Mouse (Mus musculus) adrenal gland, adult 8-10 months (tissue): Measurements from ENCODE around the gene Bglap. TPM values are rescaled to one million over a fixed set of nuclear protein-coding genes. Genes with fewer than 3 reads are reported as not detected.
"Not testable (repeated sequence)": the region's sequence is repeated elsewhere in the genome, so short reads cannot be mapped to it uniquely, and the experiment has no call there.

ENCODE experiments used
- DNase-seq: peaks from one replicate; pipeline ENCODE4 v3.0.0; 2022
- total RNA-seq, 4 experiments: library from RNA; stranded (reverse); gene quantifications; 2 replicates each; pipeline ENCODE4 v1.2.4; 2022

Gene Bglap
- 1 to 10 TPM in 2 of 4 experiments, under 1 TPM in 2; 0.77 to 7.8 (median 2.5) TPM for total RNA-seq

DNA sequence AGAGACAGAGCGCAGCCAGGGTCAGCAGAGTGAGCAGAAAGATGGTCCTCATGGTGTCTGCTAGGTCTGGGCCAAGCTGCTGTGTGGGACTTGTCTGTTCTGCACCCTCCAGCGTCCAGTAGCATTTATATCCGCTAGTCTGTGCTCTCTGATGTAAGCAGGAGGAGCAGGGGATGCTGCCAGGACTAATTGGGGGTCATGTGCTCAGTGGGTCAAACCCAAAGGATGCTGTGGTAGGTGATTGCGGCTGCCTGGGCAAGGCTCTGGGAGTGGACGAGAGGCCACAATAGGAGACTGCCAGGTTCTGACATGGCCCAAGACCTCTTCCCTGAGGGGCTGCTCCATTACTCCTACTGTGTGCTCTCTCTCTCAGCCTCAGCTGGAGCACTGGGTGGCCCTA is at the start of gene Bglap:
Gene Bglap (minus strand): TSS at position 101 of the 400 bp plus-strand sequence.
- no peak for DNase-seq

GRCm38 (mm10) chr3:88428639-88429038 is 44.4 kb upstream of the Bglap start:
- DNase-seq: not testable (repeated sequence)

DNA sequence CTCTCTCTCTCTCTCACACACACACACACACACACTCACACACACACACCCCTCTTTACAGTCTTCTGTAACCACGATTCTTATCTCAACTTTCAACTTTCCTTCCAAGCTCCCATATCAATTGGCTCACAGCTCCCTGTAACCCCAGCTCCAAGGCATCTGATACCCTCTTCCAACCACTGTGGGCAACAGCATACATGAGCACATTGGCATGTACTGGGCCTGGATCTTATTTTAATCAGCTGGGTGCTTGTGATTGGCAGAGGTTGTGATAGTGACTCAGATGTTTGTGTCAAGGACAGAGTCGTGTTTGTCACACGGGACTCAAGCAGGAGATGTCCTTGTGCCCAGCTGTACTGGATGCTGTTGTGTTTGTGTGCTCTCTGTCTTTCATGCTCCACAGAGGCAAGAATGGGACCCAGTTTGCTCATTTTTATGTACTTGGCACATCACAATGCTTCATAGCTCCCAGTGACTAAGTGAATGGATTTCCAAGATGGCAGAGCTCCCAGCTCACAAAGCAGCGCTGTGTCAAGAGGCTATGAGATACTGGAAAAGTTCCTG is 43.2 kb upstream of the Bglap start:
- no peak for DNase-seq

GRCm38 (mm10) chr3:88425708-88426420 is 41.6 kb upstream of the Bglap start:
- no peak for DNase-seq

- DNase-seq: no peak
Observed at GRCm38 (mm10) chr3:88425330-88425689, 41.0 kb upstream of the Bglap start.

DNA sequence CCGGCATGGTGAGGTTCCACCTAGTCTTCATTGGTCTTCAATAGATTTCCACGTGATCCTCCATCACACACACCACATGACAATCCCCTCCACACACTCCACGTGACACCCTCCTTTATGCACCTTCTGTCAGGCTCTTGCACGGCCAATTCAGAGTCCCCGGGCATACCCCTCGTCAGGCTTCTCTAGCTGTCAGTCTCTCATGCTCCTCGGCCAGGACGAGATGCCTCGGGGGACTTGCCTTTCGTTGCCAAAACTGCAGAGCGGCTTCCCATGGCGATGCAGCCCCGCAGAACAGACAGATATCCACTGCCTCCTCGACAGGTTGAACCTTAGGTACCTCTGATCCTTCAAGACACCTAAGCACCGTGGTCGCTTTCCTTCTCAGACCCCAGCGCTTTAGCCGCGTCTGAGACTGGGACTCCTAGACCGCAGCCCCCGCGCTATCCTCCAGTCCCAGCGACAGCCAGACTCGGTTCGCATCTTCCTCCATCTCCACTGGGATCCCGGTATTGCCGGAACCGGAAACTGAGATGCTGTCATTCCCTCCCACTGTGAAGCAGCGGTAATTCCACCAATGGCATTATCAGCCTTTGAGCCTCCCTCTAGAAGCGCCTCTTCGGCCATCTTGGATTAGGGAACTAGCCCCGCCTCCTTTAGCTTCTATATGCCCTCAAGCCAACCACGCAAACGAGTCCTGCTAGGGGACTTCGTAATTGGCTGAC is 40.5 kb upstream of the Bglap start, which contains the start of gene Slc25a44:
Gene Slc25a44 (minus strand): TSS at position 535 of the 725 bp plus-strand sequence.
- peak; percentile 95 for DNase-seq

- DNase-seq: no peak
Observed at GRCm38 (mm10) chr3:88422020-88422720, 37.9 kb upstream of the Bglap start.

DNA sequence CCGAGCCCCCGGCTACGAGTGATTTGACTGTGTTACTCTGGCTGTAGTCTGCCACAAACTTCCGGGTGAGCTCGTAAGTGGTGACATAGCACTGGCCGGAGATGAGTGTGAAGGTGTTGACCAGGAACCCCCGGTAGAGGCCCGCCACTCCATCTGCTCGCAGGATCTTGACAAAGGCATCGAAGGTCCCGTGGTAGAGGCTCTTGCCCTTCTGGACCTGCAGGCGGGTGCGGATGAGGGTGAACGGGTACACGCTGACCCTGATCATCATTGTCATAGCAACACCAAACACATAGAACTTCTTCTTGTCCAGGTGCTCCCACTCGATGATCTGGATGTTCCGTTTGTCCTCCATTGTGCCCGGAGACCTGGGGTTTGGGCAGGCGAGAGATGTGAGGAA is 36.5 kb upstream of the Bglap start:
- DNase-seq: no peak

- no peak for DNase-seq
Observed at GRCm38 (mm10) chr3:88418016-88418415, 33.8 kb upstream of the Bglap start.

- DNase-seq: no peak
Observed at GRCm38 (mm10) chr3:88415668-88416067, 31.4 kb upstream of the Bglap start.

DNA sequence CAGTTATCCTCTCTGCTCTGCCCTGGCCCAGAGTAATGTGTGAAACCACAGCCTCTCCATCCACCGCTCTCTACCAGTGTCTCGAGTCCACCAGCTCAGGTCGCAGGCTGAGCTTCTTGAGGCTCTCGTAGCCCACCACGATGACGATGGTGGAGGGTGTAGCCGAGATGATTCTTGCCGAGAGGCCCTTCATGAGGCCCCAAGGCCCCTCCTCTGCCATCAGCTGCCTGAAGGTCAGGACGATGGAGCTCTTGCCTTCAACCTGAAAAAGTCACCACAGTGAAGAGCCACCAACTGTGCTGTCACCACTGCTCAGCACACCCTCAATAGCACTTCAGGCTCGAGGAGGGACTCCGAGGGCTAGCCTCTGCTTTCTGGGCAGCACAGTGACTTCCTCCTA is 28.4 kb upstream of the Bglap start:
- DNase-seq: no peak

DNA sequence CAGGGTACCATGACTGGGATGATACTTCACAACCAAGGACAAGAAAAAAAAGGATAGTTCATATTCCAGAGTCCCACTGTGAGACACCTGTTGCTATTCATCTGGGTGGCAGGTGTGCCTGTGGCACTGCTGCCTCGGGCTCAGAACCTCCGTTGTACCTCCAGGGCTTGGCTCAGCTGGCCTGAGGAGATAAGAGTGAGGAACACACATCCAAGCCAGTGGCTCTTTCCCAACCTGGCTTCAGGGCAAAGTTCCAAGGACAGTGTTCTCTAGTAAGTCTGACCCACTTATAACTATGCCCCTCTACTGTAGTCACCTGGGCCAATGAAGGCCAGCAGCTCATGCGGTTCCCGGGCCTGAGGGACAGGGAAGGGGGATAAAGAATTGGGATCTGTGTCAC is 27.4 kb upstream of the Bglap start:
- peak; percentile 66 for DNase-seq

- DNase-seq: no peak
Observed at GRCm38 (mm10) chr3:88410645-88411031, 26.4 kb upstream of the Bglap start.

DNA sequence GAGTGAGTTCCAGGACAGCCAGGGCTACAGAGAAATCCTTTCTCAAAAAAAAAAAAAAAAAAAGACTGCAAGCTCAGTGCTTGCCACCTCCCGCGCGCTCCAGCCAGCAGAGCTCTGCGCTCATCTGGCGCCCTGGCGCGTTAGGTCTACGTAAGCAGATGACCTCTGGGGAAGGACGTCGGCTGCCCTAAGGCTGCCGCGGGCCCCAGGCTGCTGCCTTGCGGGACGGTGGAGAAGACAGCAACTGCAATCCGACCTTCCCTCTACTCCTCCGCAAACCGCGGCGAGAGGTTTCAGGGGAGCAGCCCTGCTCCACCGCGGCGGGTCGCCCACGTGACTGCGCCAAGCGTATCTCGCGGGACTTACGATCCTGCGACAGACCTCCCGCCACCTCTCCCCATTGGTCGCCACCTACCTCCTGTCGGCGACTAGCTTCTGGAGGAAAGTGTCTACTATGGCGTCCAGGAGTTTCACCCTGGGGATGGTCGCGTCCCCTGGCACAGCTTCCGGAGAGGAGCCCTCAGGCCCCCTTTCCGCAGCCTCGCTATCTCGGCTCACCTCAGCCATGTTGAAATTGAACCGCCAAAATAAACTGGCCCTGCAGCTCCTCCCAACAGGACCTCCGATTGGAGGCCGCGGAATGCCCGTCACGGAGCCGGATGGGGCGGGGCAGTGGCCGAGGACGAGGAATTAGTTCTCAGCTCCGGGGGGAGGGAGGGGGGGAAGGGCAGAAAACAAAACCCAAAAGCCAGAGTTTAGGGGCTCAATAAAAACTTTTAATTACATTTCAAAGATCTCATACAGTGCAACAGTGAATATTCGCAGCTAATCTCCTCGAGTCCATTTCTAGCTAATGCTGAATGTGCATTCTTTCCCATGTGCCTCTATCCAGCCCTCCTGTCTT is 25.7 kb upstream of the Bglap start, which contains the start of gene Pmf1:
Gene Pmf1 (minus strand): TSS at position 591 of the 904 bp plus-strand sequence.
- peak; percentile 92 for DNase-seq

DNA sequence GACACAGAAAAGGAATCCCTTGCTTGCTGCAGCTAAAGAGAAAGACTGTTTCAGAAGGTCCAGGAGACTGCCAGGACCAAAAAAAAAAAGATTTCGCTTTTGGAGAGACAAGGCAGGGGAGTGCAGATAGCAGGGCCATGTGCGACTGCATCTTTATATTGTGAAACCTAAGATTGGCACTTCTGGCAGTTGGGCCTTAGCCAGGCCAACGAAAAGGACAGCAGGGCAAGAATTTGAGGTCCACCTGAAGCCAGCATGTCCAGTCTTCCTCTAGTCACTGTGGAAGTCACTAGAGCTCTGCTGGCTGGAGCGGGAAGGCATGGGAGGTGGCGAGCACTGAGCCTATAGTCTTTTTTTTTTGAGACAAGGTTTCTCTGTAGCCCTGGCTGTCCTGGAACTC is 24.7 kb upstream of the Bglap start:
- no peak for DNase-seq

DNA sequence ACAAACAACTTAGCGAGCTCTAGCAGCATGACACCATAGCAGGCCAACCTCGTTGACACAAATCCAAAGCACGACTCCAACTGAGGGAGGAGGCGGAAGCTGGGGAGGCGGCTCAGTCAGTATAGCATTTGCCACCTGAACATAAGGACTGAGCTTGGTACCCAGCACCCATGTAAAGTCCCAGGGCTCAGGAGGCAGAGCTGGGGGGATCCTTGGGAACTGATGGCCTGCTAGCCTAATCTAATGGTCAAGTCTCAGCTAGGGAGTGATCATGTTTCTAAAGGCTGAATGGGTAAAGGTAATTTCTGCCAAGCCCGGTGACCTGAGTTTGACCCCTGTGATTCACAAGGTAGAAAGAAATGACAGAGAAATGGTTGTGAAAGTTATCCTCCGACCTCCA is 23.3 kb upstream of the Bglap start:
- DNase-seq: no peak

DNA sequence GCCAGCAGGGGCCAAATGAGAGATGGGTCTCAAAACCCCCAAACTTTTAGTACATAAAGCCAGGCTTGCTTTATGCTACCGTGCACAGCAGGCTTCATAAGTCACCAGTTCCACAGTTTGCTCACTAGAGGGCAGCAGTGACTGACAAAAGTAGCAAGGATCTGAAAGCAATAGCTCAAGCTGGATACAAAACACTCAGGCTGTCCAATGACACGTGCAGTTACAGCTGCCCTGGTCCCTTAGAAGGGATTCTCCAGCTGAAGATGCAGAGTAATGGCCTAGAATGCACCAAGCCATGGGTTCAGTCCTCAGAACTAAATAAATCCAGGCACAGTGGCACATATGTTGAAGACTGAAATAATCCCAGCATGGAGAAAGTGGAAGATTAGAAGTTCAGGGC is 22.8 kb upstream of the Bglap start:
- peak; percentile 61 for DNase-seq

GRCm38 (mm10) chr3:88403522-88404230 is 19.4 kb upstream of the Bglap start:
- no peak for DNase-seq

- no peak for DNase-seq
Observed at GRCm38 (mm10) chr3:88398666-88399065, 14.4 kb upstream of the Bglap start.

DNA sequence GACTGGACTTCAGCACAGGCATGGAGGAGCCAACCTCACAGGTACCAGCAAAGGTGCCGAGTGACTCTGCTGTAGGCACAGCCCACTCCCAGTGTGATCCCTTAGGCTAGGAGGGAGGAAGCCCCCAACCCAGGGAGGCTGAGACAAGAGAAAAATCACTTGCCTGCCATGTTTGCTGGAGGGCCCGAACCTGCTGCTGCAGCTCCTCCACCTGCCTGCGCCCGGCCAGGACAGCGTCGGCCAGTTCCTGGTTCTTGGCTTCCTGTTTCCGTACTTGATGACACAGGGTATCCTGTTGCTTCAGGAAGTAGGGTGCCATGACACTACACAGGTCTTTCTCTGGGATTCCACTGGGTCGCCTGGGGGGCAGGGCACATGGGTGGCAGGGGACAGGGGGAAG is 11.5 kb upstream of the Bglap start:
- DNase-seq: no peak

DNA sequence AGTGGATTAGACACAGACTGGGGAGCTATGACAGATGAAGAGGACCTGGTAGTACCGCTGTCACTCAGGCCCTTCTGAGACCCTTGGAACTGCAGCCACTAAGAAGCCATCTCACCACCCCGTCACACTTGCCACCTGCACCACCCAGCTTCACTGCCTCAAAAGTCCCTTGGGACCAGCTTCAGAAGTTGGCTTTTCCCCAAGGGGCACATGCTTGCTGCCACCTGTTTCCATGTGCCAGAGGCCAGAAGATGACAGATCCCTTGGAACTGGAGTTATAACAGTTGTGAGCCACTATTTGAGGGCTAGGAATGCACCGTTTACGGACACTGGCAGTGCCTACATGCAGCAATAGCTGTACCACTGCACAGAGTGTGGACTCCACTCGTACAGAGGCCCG is 11.0 kb upstream of the Bglap start:
- no peak for DNase-seq
